Mouse (Mus musculus) urinary bladder, postnatal 36 days (tissue): ENCODE data around the gene Ddias.

ENCODE experiments used
- DNase-seq, 2 experiments: peaks; one replicate each; pipeline ENCODE4 v3.0.0; 2022; ENCODE audit warnings: low spot score in 2 of 2, mixed read lengths in 1 of 2

Gene Ddias

DNA sequence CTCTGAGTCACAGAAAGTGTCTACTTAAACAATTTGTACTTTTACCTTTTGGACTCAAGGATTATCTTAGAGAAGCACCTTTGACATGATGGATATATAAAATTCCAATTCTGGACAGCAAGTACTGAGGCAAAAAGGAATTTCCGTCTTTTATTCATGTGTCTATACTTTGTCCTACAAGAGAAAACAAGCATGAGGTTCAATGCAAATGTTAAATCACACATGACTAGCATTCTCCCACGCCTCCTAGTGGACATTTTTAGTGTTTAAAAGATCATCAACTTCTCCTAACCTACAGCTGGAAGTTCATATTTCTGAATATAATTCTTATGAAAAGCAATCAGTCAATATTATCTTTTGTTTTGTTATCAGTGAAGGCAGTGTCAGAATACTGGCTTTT is 7.5 kb downstream of the Ddias start:
- DNase-seq: no peak

DNA sequence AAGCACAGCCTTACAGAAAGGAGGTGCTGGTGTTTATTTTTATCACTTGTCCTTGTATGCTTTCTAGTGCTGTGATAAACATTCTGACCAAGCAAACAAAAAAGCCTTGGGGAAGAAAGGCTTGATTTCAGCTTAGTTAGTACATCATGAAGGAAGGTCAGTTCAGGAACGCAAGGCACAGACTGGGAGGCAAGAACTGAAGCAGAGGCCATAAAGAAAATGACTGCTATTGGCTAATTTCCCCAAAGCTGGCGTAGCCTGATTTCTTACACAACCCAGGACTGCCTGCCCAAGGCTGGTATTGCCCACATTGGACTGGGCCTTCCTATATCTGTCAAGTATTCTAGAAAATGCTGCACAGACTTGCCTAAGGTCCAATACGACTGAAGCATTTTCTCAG is 25.8 kb downstream of the Ddias start:
- DNase-seq: no peak

DNA sequence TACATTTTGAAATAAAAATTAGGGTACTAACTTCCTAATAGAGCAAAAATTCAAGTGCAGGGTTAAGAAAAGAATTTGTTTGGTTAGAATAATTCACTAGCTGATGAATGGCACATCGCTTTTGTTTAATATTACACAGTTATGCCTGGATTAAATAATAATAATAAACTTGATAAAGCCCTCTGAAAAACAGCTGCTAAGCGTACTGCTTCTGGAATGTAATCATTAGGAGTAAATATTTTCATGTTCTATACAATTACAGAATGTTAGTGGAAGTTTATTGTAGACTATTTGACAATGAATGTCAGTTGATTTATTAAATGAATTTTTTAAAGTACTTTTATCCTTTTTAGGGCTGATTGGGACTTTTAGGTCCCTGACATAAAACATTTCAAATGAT is 31.8 kb downstream of the Ddias start:
- DNase-seq: no peak

DNA sequence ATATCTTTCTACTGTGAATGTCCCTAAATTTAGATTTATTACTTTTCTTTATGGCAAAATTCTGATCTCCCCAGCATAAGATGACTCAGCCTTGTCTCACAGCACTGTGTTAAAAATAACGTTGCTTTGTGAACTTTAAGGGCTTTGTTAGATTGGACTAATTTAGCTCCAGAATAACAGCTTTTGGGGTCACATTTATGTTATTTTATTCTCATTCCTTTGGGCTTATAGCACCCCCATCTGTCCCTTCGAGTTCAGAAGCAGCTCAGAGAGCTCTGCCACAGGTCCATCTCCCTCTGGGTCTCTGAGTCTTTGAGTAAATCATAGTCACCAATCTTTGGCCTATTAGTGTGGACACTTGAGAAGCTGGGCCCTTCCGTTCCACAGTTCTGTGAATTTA is 36.1 kb downstream of the Ddias start:
- DNase-seq: no peak

DNA sequence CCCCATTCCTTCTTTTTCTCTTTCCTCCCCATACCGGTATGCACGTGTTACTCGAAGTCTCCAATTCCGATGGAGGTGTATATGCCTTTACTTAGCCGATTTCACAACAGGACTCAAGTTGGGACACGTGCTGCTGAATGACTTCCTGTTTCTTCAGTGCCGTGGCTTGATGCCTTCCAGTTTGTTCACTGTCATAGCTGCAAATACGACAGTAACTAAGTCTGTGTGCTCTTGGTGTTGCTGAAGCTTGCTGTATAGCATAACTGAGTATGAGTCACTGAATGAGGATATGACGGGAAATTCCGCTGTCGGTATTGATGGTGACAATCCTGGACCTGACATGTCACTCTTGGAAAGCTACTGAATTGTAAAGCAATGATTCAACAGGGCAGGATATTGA is 36.8 kb downstream of the Ddias start:
- DNase-seq: peak in 1 of 2 experiments; percentile 24

DNA sequence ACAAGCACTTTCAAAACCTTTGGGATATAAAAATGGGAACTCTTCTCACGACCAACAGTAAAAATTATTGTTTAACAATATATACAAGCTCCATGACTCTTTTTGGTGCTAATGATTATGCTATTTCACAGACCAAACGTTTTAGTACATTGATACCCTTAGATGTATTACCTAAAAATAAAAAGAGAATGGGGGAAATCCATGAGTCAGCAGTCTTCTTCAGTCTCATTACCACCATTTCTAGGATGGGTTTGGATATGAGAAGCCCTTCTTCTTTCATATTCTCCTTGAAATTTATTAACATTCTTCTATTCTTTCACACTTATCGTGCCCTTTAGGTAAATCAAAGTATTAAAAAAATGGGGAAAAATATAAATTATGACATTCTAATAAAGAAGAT is 37.6 kb downstream of the Ddias start:
- no peak for DNase-seq

DNA sequence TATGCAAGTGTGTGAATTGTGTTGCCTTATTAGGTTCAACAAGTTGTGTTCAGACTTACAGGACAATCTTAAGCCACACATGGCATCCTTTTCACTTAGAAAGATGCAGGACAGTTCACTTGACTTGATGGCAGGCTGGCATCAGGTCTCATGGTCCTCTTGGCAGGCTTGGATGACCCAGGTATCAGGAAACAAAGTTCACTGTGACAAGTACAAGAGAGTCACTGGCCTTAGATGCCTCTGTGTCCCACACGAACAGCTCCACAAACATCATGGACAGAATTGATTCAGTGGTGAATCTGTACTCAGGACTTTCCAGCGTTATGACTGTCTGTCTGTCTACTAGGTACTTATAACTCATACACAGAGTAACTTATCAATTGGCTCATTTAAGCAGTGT is 39.7 kb downstream of the Ddias start:
- no peak for DNase-seq

DNA sequence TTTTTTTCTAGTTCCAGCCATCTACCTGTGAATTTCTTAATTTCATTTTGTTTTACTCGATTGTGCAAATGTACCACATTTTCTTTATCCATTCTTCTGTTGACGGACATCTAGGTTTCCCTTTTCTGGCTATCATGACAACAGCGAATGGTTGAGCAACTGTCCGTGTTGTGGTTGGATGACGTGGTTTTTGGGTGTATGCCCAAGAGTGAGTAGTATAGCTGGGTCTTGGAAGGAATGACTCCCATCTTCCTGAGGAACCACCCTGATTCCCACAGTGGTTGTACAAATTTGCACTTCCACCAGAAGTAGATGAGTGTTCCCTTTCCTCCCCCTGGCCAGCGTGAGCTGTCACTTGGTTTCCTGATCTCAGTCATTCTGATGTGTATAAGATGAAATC is 41.7 kb downstream of the Ddias start:
- DNase-seq: no peak

DNA sequence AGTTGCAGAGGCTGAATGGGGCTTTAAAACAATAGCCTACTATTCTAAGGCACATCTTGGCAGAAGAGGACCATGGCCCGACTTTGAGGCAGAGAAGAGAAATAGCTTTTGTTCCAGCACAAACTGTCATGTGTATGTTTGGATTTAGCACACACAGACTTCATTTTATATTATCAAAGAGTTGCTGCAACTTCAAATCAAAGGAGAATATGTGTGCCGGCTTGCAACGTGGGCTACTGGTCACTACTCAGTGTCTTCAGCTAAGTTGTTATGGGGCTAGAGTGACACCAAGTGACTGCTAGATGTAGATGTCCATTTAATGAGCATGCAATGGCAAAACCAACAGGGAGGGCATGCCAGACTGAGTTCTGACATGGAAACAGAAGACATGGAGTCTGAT is 46.1 kb downstream of the Ddias start:
- no peak for DNase-seq

DNA sequence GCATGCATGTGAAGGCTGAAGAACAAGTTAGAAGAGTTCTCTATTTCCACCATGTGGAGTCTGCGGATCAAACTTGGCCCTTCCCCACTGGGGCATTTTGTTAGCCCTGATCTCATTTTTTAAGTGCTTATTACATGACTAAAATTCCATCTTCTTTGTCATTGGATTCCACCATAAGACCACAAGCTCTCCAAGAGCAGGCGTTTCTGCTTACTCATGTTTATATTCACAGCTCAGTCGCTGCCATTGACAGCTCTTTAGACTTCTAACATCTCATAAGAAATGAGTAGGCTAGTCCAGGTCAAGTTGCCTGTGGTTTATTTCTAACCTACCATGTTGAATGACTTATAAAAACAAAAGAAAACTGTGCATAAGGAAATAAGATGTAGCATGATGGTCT is 47.8 kb downstream of the Ddias start:
- DNase-seq: no peak

DNA sequence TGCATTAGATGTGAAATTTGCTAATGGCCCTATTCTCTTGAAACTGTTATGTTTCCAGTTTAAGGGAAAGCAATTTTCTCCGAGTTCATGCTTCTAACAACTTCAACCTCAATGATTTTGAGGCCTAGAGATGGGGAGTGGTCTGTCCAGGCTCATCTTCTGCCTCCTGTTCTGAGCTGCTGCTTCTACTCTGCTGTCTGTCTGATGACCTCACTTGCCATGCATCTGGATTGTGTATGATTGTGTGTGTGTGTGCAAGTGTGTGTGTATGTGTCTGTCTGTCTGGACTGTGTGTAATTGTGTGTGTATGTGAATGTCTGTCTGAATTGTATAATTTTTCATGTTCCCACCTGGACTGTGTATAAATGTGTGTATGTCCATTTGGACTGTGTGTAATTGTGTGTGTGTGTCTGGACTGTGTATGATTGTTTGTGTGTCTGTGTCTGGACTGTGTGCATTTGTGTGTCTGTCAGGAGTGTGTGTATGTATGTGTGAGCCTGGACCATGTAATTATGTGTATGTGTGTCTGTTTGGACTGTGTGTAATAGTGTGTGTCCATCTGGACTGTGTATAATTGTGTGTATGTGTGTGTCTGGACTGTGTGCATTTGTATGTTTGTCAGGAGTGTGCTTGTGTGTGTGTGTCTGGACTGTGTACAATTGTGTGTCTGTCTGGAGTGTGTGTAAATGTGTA is 51.5 kb downstream of the Ddias start:
- DNase-seq: no peak

DNA sequence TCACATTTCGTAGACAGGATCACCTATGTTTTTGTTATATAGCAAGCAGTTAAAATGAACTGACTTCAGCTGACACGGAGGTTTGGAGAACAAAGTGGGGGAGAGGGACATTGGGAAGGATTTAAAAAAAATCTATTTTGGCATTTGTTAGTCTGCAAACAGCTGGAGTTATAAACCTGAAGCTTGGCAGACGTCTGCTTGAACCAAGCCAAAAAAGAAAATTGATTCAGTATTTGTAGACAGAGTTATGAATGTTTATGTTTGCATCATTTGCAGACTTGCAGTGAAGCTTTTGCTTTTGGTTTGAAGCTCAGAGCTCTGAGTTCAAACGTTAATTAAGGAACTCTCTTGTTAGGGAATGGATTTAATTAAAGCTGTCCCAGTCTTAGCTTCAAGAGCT is 52.2 kb downstream of the Ddias start:
- no peak for DNase-seq

DNA sequence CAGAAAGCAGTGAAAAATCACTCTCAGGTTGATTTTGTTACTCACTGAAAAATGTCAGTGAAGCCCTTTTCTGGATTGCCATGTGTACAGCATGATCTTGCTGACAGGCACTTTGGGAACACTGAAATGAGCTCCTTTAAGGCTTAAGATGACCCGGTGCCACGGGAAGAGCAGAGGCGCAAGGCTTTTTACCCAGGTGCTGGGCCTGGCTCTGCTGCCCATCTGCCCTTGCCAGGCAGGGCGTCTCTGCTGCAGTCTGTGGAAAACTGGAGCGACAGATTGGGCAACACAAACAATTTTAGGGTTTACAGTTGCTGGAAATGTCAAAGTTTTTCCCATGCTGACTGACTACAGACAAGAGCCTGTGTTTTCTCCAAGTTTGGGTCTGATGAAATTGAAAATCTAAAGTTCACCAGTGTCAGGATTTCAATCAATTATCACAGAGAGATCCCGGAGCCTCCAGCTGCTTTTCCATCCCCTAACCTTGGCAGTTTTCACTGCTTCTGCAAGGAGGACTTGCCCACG is 53.0 kb downstream of the Ddias start:
- no peak for DNase-seq

DNA sequence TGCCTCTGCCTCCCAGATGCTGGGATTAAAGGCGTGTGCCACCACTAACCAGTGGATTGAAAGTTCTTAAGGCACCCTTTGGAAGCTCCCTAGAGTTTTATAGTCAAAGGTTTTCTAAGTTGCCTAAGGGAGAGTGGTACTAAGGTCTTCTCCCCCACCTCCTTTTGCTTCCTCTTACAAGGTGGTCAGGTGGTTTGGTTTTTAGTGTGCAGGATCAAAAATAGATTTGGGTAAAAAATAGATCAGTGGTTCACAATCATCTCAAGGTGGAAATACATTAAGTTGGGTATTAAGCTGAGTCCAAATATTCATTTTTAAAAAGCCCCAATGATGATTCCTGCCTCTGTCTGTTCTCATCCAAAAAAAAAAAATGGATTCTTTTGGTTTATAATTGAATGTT is 53.6 kb downstream of the Ddias start:
- DNase-seq: no peak

DNA sequence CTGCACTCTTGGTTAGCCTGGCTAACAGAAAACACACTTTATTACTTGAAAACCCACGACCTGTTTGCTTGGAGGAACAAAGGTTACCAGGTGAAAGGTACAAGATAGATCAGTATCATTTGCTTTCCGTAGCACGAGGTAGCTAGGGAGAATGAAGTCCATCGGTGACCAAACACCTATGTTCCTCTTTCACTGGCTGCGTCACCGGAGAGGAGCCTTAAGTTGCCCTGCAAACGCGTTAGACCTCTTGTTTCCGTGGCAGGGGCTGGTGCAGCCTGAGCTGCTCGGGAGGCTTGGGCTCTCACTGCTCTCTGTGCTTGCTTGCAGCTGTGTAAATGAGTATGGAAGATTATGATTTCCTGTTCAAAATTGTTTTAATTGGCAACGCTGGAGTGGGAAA is 54.4 kb downstream of the Ddias start:
- no peak for DNase-seq

DNA sequence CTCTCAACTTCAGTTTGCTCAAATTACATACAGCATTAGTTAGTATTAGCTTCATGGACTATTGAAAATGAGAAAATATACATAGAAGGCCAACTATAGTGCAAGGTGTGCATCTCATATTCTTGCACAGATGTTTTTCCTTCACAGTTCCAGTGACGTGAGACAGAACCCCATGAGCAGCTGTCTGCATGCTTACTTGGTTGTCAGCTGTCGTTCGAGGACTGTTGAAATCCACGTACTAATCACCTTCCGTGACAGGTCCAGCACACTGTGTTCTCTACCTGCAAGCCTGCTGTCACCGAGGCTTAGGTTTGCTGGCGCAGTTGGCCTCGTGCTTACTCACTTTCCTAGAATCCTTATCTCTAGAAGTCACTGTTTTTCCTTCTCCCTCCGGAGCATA is 56.2 kb downstream of the Ddias start:
- no peak for DNase-seq

DNA sequence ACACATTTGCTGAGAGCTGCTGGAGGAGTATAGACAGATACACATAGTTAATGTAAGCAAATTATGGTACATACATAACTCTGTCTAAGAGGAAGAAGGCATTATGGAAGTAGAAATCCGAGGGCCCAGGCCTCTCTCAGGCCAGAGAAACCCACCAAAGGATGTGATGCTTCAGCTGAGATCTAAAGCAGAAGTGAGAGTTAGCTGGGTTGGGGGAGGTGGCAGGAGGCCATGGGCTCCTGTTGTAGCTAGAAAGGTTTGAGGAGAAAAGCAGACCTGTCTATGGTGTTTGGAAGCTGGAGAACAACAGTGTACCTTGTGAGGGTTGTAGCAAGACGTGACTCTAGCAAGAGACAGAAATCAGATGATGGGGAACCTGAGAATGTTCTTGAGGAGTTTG is 56.8 kb downstream of the Ddias start:
- no peak for DNase-seq

DNA sequence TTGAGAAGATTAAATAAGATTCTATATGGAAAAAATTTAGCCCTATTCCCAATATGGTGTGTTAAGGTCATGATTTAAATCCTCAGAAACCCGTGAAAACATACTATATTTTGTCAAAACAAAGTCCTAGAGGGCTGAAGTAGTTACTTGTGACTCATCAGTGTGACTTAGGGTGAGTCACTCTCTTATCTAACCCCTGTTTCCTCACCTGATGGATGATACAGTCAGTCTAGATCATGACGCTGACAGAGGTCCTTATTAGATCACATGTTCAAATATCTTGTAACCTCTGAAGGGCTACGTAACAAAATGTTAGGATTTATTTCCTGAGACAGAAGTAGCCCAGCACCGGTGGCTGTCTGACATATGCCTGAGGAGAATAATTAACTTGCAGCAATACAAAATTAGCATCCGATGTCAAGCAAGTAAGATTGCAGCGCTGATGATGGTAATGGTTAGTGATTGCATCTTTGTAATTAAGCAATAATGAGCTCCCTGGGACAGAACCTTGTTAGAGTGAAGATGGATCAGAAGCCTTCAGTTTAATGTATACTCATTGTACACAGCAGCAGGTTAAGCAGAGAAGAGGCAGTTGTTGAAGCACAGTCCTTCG is 62.3 kb downstream of the Ddias start:
- no peak for DNase-seq
